Mouse (Mus musculus): ENCODE results near the gene Mef2a.
"Not testable (repeated sequence)": the region's sequence is repeated elsewhere in the genome, so short reads cannot be mapped to it uniquely, and the experiment has no call there.

Gene Mef2a

GRCm38 (mm10) chr7:67371351-67371890, 1.2 kb downstream of the Mef2a start:
- DNase-seq (ENCODE audit: low spot score in 2 of 2) = no peak

GRCm38 (mm10) chr7:67369645-67370044, 3.0 kb downstream of the Mef2a start:
- no peak for DNase-seq (ENCODE audit: low spot score in 2 of 2)

- DNase-seq (ENCODE audit: low spot score in 2 of 2) = no peak
Measured at GRCm38 (mm10) chr7:67368394-67368793, 4.3 kb downstream of the Mef2a start.

- no peak for DNase-seq (ENCODE audit: low spot score in 2 of 2)
Measured at GRCm38 (mm10) chr7:67360588-67360987, 12.1 kb downstream of the Mef2a start.

- DNase-seq (ENCODE audit: low spot score in 2 of 2) = no peak
Measured at GRCm38 (mm10) chr7:67359863-67360262, 12.8 kb downstream of the Mef2a start.

GRCm38 (mm10) chr7:67355870-67356269, 16.8 kb downstream of the Mef2a start:
- peak; percentile 42 for DNase-seq (ENCODE audit: low spot score in 2 of 2)

- DNase-seq (ENCODE audit: low spot score in 2 of 2) = peak; percentile 42 to 53
Measured at GRCm38 (mm10) chr7:67353667-67354066, 19.0 kb downstream of the Mef2a start.

- DNase-seq (ENCODE audit: low spot score in 2 of 2) = no peak
Measured at GRCm38 (mm10) chr7:67352989-67353388, 19.7 kb downstream of the Mef2a start.

GRCm38 (mm10) chr7:67344443-67344842, 28.2 kb downstream of the Mef2a start:
- no peak for DNase-seq (ENCODE audit: low spot score in 2 of 2)

- no peak for DNase-seq (ENCODE audit: low spot score in 2 of 2)
Measured at GRCm38 (mm10) chr7:67342067-67342625, 30.5 kb downstream of the Mef2a start.

GRCm38 (mm10) chr7:67320359-67320758, 52.3 kb downstream of the Mef2a start:
- DNase-seq (ENCODE audit: low spot score in 2 of 2) = peak in 1 of 2 experiments; percentile 38

- DNase-seq (ENCODE audit: low spot score in 2 of 2) = no peak
Measured at GRCm38 (mm10) chr7:67318697-67319096, 54.0 kb downstream of the Mef2a start.

GRCm38 (mm10) chr7:67313200-67313599, 59.5 kb downstream of the Mef2a start:
- DNase-seq (ENCODE audit: low spot score in 2 of 2) = no peak

- no peak for DNase-seq (ENCODE audit: low spot score in 2 of 2)
Measured at GRCm38 (mm10) chr7:67310151-67310550, 62.5 kb downstream of the Mef2a start.

- no peak for DNase-seq (ENCODE audit: low spot score in 2 of 2)
Measured at GRCm38 (mm10) chr7:67308102-67308501, 64.6 kb downstream of the Mef2a start.

- no peak for DNase-seq (ENCODE audit: low spot score in 2 of 2)
Measured at GRCm38 (mm10) chr7:67307078-67307477, 65.6 kb downstream of the Mef2a start.

GRCm38 (mm10) chr7:67304937-67305336, 67.7 kb downstream of the Mef2a start:
- no peak for DNase-seq (ENCODE audit: low spot score in 2 of 2)

GRCm38 (mm10) chr7:67296419-67296818, 76.2 kb downstream of the Mef2a start:
- DNase-seq (ENCODE audit: low spot score in 2 of 2) = no peak

- no peak for DNase-seq (ENCODE audit: low spot score in 2 of 2)
Measured at GRCm38 (mm10) chr7:67291356-67291755, 81.3 kb downstream of the Mef2a start.

GRCm38 (mm10) chr7:67287456-67287855, 85.2 kb downstream of the Mef2a start:
- no peak for DNase-seq (ENCODE audit: low spot score in 2 of 2)

GRCm38 (mm10) chr7:67283581-67283980, 89.1 kb downstream of the Mef2a start:
- no peak for DNase-seq (ENCODE audit: low spot score in 2 of 2)

GRCm38 (mm10) chr7:67270447-67270846, 102.2 kb downstream of the Mef2a start:
- not testable (repeated sequence) for DNase-seq (ENCODE audit: low spot score in 2 of 2)

GRCm38 (mm10) chr7:67259828-67260563, 112.7 kb downstream of the Mef2a start:
- DNase-seq (ENCODE audit: low spot score in 2 of 2) = no peak
